Mouse (Mus musculus): Measurements from ENCODE around the gene Kndc1. TPM values are rescaled to one million over a fixed set of nuclear protein-coding genes. Genes with fewer than 3 reads are reported as not detected.

Kndc1 gene
- polyA plus RNA-seq, 1 experiment from 2014 or later = 0.23 TPM

- Histone ChIP-seq H3K36me3 (ENCODE audit: control insufficient read depth, insufficient read depth) (no peaks in the 10 kb centered on the region), H3K27ac (ENCODE audit: low read depth, low read length) (no peak overlapping the region), H3K4me2 (replicated peaks; ENCODE audit: low read depth) (no peak overlapping the region), H3K4me3 (ENCODE audit: low read depth, low read length) (no peak overlapping the region), H3K9ac (ENCODE audit: low read depth, low read length) (no peak overlapping the region), H3K9me3 (ENCODE audit: control insufficient read depth) (no peaks in the 10 kb centered on the region), H3K4me1 (replicated peaks; ENCODE audit: control insufficient read depth, insufficient read depth, low read length) (no peaks in the 10 kb centered on the region), H3K27me3 (replicated peaks; ENCODE audit: control insufficient read depth, insufficient read depth, low read length) (peaks cover 17% of the 10 kb centered on the region)
- ATAC-seq = no peak
- 75% methylated on average over 7 of the region's 7 CpGs for WGBS
- no peak for TF ChIP-seq CTCF (IDR thresholded peaks at IDR 0.05; ENCODE audit: low read depth)
These were observed 5.0 kb downstream of the Kndc1 start for GRCm38 (mm10) chr7:139899505-139899904.

GRCm38 (mm10) chr7:139900456-139900855 is 6.0 kb downstream of the Kndc1 start:
- H3K9ac ChIP-seq (ENCODE audit: low read depth, low read length) = no peak overlapping the region
- WGBS = 91% methylated on average over 7 of the region's 7 CpGs
- no peak for TF ChIP-seq CTCF (IDR thresholded peaks at IDR 0.05; ENCODE audit: low read depth)

DNA sequence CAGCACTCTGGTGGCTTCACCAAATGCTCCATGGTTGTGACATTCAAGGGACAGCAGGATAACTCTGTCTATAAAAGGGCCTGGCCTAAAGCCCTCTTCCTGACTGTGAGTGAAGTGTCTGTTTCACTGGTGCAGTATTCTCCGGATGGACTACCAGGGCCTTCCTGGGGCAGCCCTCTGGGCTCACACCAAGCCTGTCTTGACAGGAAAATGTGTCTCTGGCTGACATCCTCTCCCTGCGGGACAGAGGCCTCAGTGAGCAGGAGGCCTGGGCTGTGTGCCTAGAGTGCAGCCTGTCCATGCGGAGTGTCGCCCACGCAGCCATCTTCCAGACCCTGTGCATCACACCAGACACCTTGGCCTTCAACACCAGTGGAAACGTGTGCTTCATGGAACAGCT is 6.4 kb downstream of the Kndc1 start:
- ATAC-seq = no peak
- WGBS = 84% methylated on average over 6 of the region's 6 CpGs
- TF ChIP-seq CTCF (IDR thresholded peaks at IDR 0.05; ENCODE audit: low read depth) = no peak

More at GRCm38 (mm10) chr7:139900456-139900855, 6.0 kb downstream of the Kndc1 start:
- H3K36me3 ChIP-seq (ENCODE audit: control insufficient read depth, insufficient read depth) = no peaks in the 10 kb centered on the region
- no peaks in the 10 kb centered on the region for H3K4me1 ChIP-seq (replicated peaks; ENCODE audit: control insufficient read depth, insufficient read depth, low read length)
- ATAC-seq = no peak
- no peak overlapping the region for H3K4me3 ChIP-seq (ENCODE audit: low read depth, low read length)
- no peaks in the 10 kb centered on the region for H3K9me3 ChIP-seq (ENCODE audit: control insufficient read depth)
- no peak overlapping the region for H3K27ac ChIP-seq (ENCODE audit: low read depth, low read length)
- H3K4me2 ChIP-seq (replicated peaks; ENCODE audit: low read depth) = no peak overlapping the region
- H3K27me3 ChIP-seq (replicated peaks; ENCODE audit: control insufficient read depth, insufficient read depth, low read length) = peaks cover 11% of the 10 kb centered on the region; the same call in 1 of the 2 replicates

GRCm38 (mm10) chr7:139901981-139902380 is 7.5 kb downstream of the Kndc1 start:
- Histone ChIP-seq H3K4me3 (ENCODE audit: low read depth, low read length) (no peak overlapping the region), H3K27ac (ENCODE audit: low read depth, low read length) (no peak overlapping the region), H3K36me3 (ENCODE audit: control insufficient read depth, insufficient read depth) (no peaks in the 10 kb centered on the region), H3K4me2 (replicated peaks; ENCODE audit: low read depth) (no peak overlapping the region), H3K9ac (ENCODE audit: low read depth, low read length) (no peak overlapping the region), H3K4me1 (replicated peaks; ENCODE audit: control insufficient read depth, insufficient read depth, low read length) (no peaks in the 10 kb centered on the region), H3K27me3 (replicated peaks; ENCODE audit: control insufficient read depth, insufficient read depth, low read length) (0 out of 2 replicates have a peak, but pooled peaks cover 9% of the 10 kb centered on the region), H3K9me3 (ENCODE audit: control insufficient read depth) (no peaks in the 10 kb centered on the region)
- 27% methylated on average over 1 of the region's 1 CpGs for WGBS
- TF ChIP-seq CTCF (IDR thresholded peaks at IDR 0.05; ENCODE audit: low read depth) = no peak
- ATAC-seq = no peak

More for the DNA sequence above, 6.4 kb downstream of the Kndc1 start:
- Histone ChIP-seq H3K27ac (ENCODE audit: low read depth, low read length) (no peak overlapping the region), H3K27me3 (replicated peaks; ENCODE audit: control insufficient read depth, insufficient read depth, low read length) (0 out of 2 replicates have a peak, but pooled peaks cover 11% of the 10 kb centered on the region), H3K9me3 (ENCODE audit: control insufficient read depth) (no peaks in the 10 kb centered on the region), H3K36me3 (ENCODE audit: control insufficient read depth, insufficient read depth) (no peaks in the 10 kb centered on the region), H3K9ac (ENCODE audit: low read depth, low read length) (no peak overlapping the region), H3K4me3 (ENCODE audit: low read depth, low read length) (no peak overlapping the region), H3K4me2 (replicated peaks; ENCODE audit: low read depth) (no peak overlapping the region), H3K4me1 (replicated peaks; ENCODE audit: control insufficient read depth, insufficient read depth, low read length) (no peaks in the 10 kb centered on the region)

- ATAC-seq = no peak
- no peak overlapping the region for H3K4me2 ChIP-seq (replicated peaks; ENCODE audit: low read depth)
- H3K4me1 ChIP-seq (replicated peaks; ENCODE audit: control insufficient read depth, insufficient read depth, low read length) = no peaks in the 10 kb centered on the region
- TF ChIP-seq CTCF (IDR thresholded peaks at IDR 0.05; ENCODE audit: low read depth) = no peak
- H3K9me3 ChIP-seq (ENCODE audit: control insufficient read depth) = no peaks in the 10 kb centered on the region
- 26% methylated on average over 6 of the region's 6 CpGs for WGBS
- H3K27me3 ChIP-seq (replicated peaks; ENCODE audit: control insufficient read depth, insufficient read depth, low read length) = 0 out of 2 replicates have a peak, but pooled peaks cover 9% of the 10 kb centered on the region
- no peak overlapping the region for H3K4me3 ChIP-seq (ENCODE audit: low read depth, low read length)
- no peak overlapping the region for H3K9ac ChIP-seq (ENCODE audit: low read depth, low read length)
- no peak overlapping the region for H3K27ac ChIP-seq (ENCODE audit: low read depth, low read length)
- no peaks in the 10 kb centered on the region for H3K36me3 ChIP-seq (ENCODE audit: control insufficient read depth, insufficient read depth)
These were observed 10.8 kb downstream of the Kndc1 start for GRCm38 (mm10) chr7:139905261-139905660.

DNA sequence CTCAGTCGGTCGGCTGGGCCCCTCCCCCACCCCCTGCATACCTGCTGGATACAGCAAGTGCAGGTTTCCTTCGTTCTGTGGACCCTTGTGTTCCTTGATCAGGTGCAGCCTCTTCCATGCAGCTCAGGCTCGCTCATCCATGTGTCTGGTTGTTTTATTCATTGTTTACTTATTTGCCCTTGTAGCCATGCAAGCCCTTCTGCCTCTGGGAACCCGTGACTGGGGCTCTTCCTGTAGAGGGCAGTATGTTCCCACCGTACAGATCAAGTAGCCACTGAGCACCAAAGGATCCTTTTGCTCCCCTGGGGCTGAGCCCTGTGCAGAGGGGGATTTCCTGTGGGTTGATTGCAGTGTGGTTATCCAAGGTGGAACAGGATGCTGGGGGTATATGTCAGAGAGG is 11.2 kb downstream of the Kndc1 start:
- ATAC-seq = no peak
- H3K4me1 ChIP-seq (replicated peaks; ENCODE audit: control insufficient read depth, insufficient read depth, low read length) = no peaks in the 10 kb centered on the region
- no peak overlapping the region for H3K9ac ChIP-seq (ENCODE audit: low read depth, low read length)
- no peak overlapping the region for H3K27ac ChIP-seq (ENCODE audit: low read depth, low read length)
- H3K9me3 ChIP-seq (ENCODE audit: control insufficient read depth) = no peaks in the 10 kb centered on the region
- 7% methylated on average over 6 of the region's 6 CpGs for WGBS
- H3K4me3 ChIP-seq (ENCODE audit: low read depth, low read length) = no peak overlapping the region
- no peaks in the 10 kb centered on the region for H3K36me3 ChIP-seq (ENCODE audit: control insufficient read depth, insufficient read depth)
- H3K27me3 ChIP-seq (replicated peaks; ENCODE audit: control insufficient read depth, insufficient read depth, low read length) = 0 out of 2 replicates have a peak, but pooled peaks cover 9% of the 10 kb centered on the region
- H3K4me2 ChIP-seq (replicated peaks; ENCODE audit: low read depth) = no peak overlapping the region
- peak; percentile 72 for TF ChIP-seq CTCF (IDR thresholded peaks at IDR 0.05; ENCODE audit: low read depth)

GRCm38 (mm10) chr7:139908176-139908575 is 13.7 kb downstream of the Kndc1 start:
- no peak for ATAC-seq
- Histone ChIP-seq H3K27ac (ENCODE audit: low read depth, low read length) (no peak overlapping the region), H3K4me3 (ENCODE audit: low read depth, low read length) (no peak overlapping the region), H3K9me3 (ENCODE audit: control insufficient read depth) (no peaks in the 10 kb centered on the region), H3K36me3 (ENCODE audit: control insufficient read depth, insufficient read depth) (no peaks in the 10 kb centered on the region), H3K27me3 (replicated peaks; ENCODE audit: control insufficient read depth, insufficient read depth, low read length) (0 out of 2 replicates have a peak, but pooled peaks cover 10% of the 10 kb centered on the region), H3K9ac (ENCODE audit: low read depth, low read length) (no peak overlapping the region), H3K4me2 (replicated peaks; ENCODE audit: low read depth) (no peak overlapping the region), H3K4me1 (replicated peaks; ENCODE audit: control insufficient read depth, insufficient read depth, low read length) (no peaks in the 10 kb centered on the region)
- TF ChIP-seq CTCF (IDR thresholded peaks at IDR 0.05; ENCODE audit: low read depth) = no peak
- WGBS = 63% methylated on average over 5 of the region's 5 CpGs
